Mouse (Mus musculus) CH12.LX (cell line): ENCODE results near the gene Gm49403. TPM values are rescaled to one million over a fixed set of nuclear protein-coding genes. Genes with fewer than 3 reads are reported as not detected.

Experiments used
- DNase-seq: peaks from one replicate; pipeline ENCODE4 v3.0.0-alpha.2; 2013; ENCODE audit errors: extremely low read depth
- H3K27ac ChIP-seq: 2 replicates; pipeline ENCODE4 v1.5.1; 2012; ENCODE audit warnings: low read depth, mild to moderate bottlenecking, control low read depth, moderate library complexity; ENCODE audit not compliant: insufficient read depth
- H3K27me3 ChIP-seq: replicated peaks from 2 replicates; pipeline ENCODE3; 2012; ENCODE audit warnings: inconsistent platforms
- H3K36me3 ChIP-seq, 2 experiments: replicated peaks in 1 of 2; 2 replicates each; pipeline versions ENCODE3 to v1.6.1; 2012; ENCODE audit warnings: inconsistent platforms in 1 of 2, low read length in 1 of 2, mild to moderate bottlenecking in 1 of 2, mixed read lengths in 1 of 2, moderate library complexity in 1 of 2; ENCODE audit not compliant: control insufficient read depth in 1 of 2, insufficient read depth in 1 of 2
- H3K4me1 ChIP-seq, 2 experiments: 2 replicates each; pipeline ENCODE4 v1.6.1; 2012; ENCODE audit warnings: inconsistent platforms in 1 of 2, moderate library complexity in 1 of 2; ENCODE audit not compliant: insufficient read depth in 2 of 2, control insufficient read depth in 1 of 2
- H3K4me2 ChIP-seq: 2 replicates; pipeline ENCODE4 v1.6.1; 2012; ENCODE audit warnings: low read depth, mild to moderate bottlenecking, control low read depth; ENCODE audit not compliant: poor library complexity, insufficient read depth, severe bottlenecking
- H3K4me3 ChIP-seq, 3 experiments: fragments of 150-350 bp in 1 of 3; sonication (generic) in 1 of 3; replicated peaks in 1 of 3; 2 replicates each; pipeline versions ENCODE3 to v1.5.1; 2011 to 2012; ENCODE audit warnings: low read depth in 2 of 3, low read length in 2 of 3, mild to moderate bottlenecking in 2 of 3, moderate library complexity in 2 of 3, control low read depth in 1 of 3, improper control_type of control experiment in 1 of 3, inconsistent platforms in 1 of 3, mixed read lengths in 1 of 3; ENCODE audit not compliant: poor library complexity in 1 of 3
- H3K79me2 ChIP-seq: replicated peaks from 2 replicates; pipeline ENCODE4 v1.6.1; 2012; ENCODE audit warnings: mild to moderate bottlenecking, moderate library complexity; ENCODE audit not compliant: control insufficient read depth, poor library complexity, insufficient read depth, severe bottlenecking; ENCODE audit errors: extremely low read depth
- H3K9ac ChIP-seq: 2 replicates; pipeline ENCODE4 v1.6.1; 2012; ENCODE audit warnings: low read depth, mild to moderate bottlenecking, control low read depth, moderate library complexity; ENCODE audit not compliant: insufficient read depth
- H3K9me3 ChIP-seq: replicated peaks from 2 replicates; pipeline ENCODE3; 2012; ENCODE audit warnings: low read length, inconsistent platforms, mixed read lengths
- BHLHE40 ChIP-seq: IDR thresholded peaks from 2 replicates; pipeline ENCODE4 v1.6.1; 2011; ENCODE audit warnings: mild to moderate bottlenecking, low read depth, low read length, improper control_type of control experiment
- CHD1 ChIP-seq: IDR thresholded peaks from 2 replicates; pipeline ENCODE4 v1.6.1; 2012; ENCODE audit warnings: low read depth, low read length, improper control_type of control experiment, inconsistent platforms
- CHD2 ChIP-seq: IDR thresholded peaks from 2 replicates; pipeline ENCODE4 v1.6.1; 2011; ENCODE audit warnings: low read length, improper control_type of control experiment
- CTCF ChIP-seq, 2 experiments: IDR thresholded peaks in 1 of 2; conservative IDR thresholded peaks in 1 of 2; 2 replicates each; pipeline ENCODE4 v1.5.1; 2011 to 2012; ENCODE audit warnings: low read depth in 2 of 2, low read length in 2 of 2, improper control_type of control experiment in 1 of 2, inconsistent platforms in 1 of 2, mild to moderate bottlenecking in 1 of 2, moderate library complexity in 1 of 2
- E2F4 ChIP-seq: IDR thresholded peaks from 2 replicates; pipeline ENCODE4 v1.6.1; 2011; ENCODE audit warnings: low read depth, low read length, improper control_type of control experiment; ENCODE audit not compliant: insufficient replicate concordance
- ELF1 ChIP-seq: IDR thresholded peaks from 2 replicates; pipeline ENCODE4 v1.6.1; 2014; ENCODE audit warnings: low read depth, mild to moderate bottlenecking, inconsistent platforms, low read length, improper control_type of control experiment
- EP300 ChIP-seq: IDR thresholded peaks from 2 replicates; pipeline ENCODE4 v1.6.1; 2011; ENCODE audit warnings: low read length, improper control_type of control experiment
- ETS1 ChIP-seq: conservative IDR thresholded peaks from 2 replicates; pipeline ENCODE4 v1.6.1; 2012; ENCODE audit warnings: low read depth, mild to moderate bottlenecking, inconsistent platforms, low read length, improper control_type of control experiment, moderate library complexity
- GABPA ChIP-seq: IDR thresholded peaks from 2 replicates; pipeline ENCODE4 v1.6.1; 2012; ENCODE audit warnings: low read depth, low read length, improper control_type of control experiment, inconsistent platforms; ENCODE audit not compliant: insufficient replicate concordance
- HCFC1 ChIP-seq: IDR thresholded peaks from 2 replicates; pipeline ENCODE4 v1.6.1; 2012; ENCODE audit warnings: low read depth, mild to moderate bottlenecking, inconsistent platforms, low read length, improper control_type of control experiment
- IRF4 ChIP-seq: IDR thresholded peaks from 2 replicates; pipeline ENCODE4 v1.6.1; 2014; ENCODE audit warnings: low read depth, mild to moderate bottlenecking, inconsistent platforms, low read length, improper control_type of control experiment
- JUND ChIP-seq: conservative IDR thresholded peaks from 2 replicates; pipeline ENCODE4 v1.6.1; 2011; ENCODE audit warnings: low read depth, low read length, improper control_type of control experiment
- KAT2A ChIP-seq: IDR thresholded peaks from 2 replicates; pipeline ENCODE4 v1.6.1; 2012; ENCODE audit warnings: low read length, improper control_type of control experiment, inconsistent platforms; ENCODE audit not compliant: insufficient replicate concordance
- MAFK ChIP-seq: IDR thresholded peaks from 2 replicates; pipeline ENCODE4 v1.6.1; 2011; ENCODE audit warnings: low read length, improper control_type of control experiment; ENCODE audit not compliant: insufficient replicate concordance
- MAX ChIP-seq: IDR thresholded peaks from 2 replicates; pipeline ENCODE4 v1.6.1; 2011; ENCODE audit warnings: low read length, improper control_type of control experiment
- MAZ ChIP-seq: IDR thresholded peaks from 2 replicates; pipeline ENCODE4 v1.6.1; 2012; ENCODE audit warnings: low read depth, mild to moderate bottlenecking, inconsistent platforms, low read length, improper control_type of control experiment, moderate library complexity
- MEF2A ChIP-seq: IDR thresholded peaks from 2 replicates; pipeline ENCODE4 v1.6.1; 2014; ENCODE audit warnings: low read depth, mild to moderate bottlenecking, inconsistent platforms, low read length, improper control_type of control experiment, borderline replicate concordance
- MXI1 ChIP-seq: IDR thresholded peaks from 2 replicates; pipeline ENCODE4 v1.6.1; 2011; ENCODE audit warnings: mild to moderate bottlenecking, low read depth, low read length, improper control_type of control experiment
- NELFE ChIP-seq: IDR thresholded peaks from 2 replicates; pipeline ENCODE4 v1.6.1; 2011; ENCODE audit warnings: low read depth, low read length, improper control_type of control experiment
- NRF1 ChIP-seq: IDR thresholded peaks from 2 replicates; pipeline ENCODE4 v1.6.1; 2014; ENCODE audit warnings: low read depth, mild to moderate bottlenecking, inconsistent platforms, low read length, improper control_type of control experiment, moderate library complexity
- PAX5 ChIP-seq: IDR thresholded peaks from 2 replicates; pipeline ENCODE4 v1.6.1; 2012; ENCODE audit warnings: low read length, inconsistent platforms, mixed read lengths
- POLR2A ChIP-seq: IDR thresholded peaks from 2 replicates; pipeline ENCODE4 v1.6.1; 2011; ENCODE audit warnings: low read depth, mild to moderate bottlenecking, improper control_type of control experiment, low read length
- POLR2AphosphoS2 ChIP-seq: IDR thresholded peaks from 2 replicates; pipeline ENCODE4 v1.6.1; 2011; ENCODE audit warnings: low read depth, low read length, improper control_type of control experiment
- RAD21 ChIP-seq: IDR thresholded peaks from 2 replicates; pipeline ENCODE4 v1.6.1; 2011; ENCODE audit warnings: low read depth, mild to moderate bottlenecking, low read length, improper control_type of control experiment, moderate library complexity
- RCOR1 ChIP-seq: conservative IDR thresholded peaks from 2 replicates; pipeline ENCODE4 v1.6.1; 2012; ENCODE audit warnings: low read depth, mild to moderate bottlenecking, inconsistent platforms, low read length, improper control_type of control experiment
- SIN3A ChIP-seq: IDR thresholded peaks from 2 replicates; pipeline ENCODE4 v1.6.1; 2012; ENCODE audit warnings: low read length, improper control_type of control experiment, inconsistent platforms
- TCF12 ChIP-seq: IDR thresholded peaks from 2 replicates; pipeline ENCODE4 v1.6.1; 2014; ENCODE audit warnings: low read depth, mild to moderate bottlenecking, inconsistent platforms, low read length, improper control_type of control experiment
- USF1 ChIP-seq: IDR thresholded peaks from 2 replicates; pipeline ENCODE4 v1.6.1; 2014; ENCODE audit warnings: low read depth, mild to moderate bottlenecking, inconsistent platforms, low read length, improper control_type of control experiment
- ZMIZ1 ChIP-seq: IDR thresholded peaks from 2 replicates; pipeline ENCODE4 v1.6.1; 2012; ENCODE audit warnings: low read depth, mild to moderate bottlenecking, inconsistent platforms, low read length, improper control_type of control experiment
- ZNF384 ChIP-seq: IDR thresholded peaks from 2 replicates; pipeline ENCODE4 v1.6.1; 2012; ENCODE audit warnings: low read depth, low read length, improper control_type of control experiment, inconsistent platforms
- dilution Hi-C: fragments of 300-500 bp; cut with MboI; formaldehyde crosslinking; loops from 2 replicates; pipeline ENCODE4 v1.14.3; 2020; ENCODE audit warnings: low sequenced_read_pairs; ENCODE audit not compliant: extremely low pct_unique_long_range_greater_than_20kb, extremely low pct_ligation_motif_present
- in situ Hi-C: fragments of 300-500 bp; cut with MboI; formaldehyde crosslinking; loops from 3 replicates; pipeline ENCODE4 v1.14.3; 2019; ENCODE audit warnings: low sequenced_read_pairs, low pct_ligation_motif_present, low pct_unique_long_range_greater_than_20kb, mixed read lengths
- polyA plus RNA-seq: library from polyadenylated mRNA; unstranded; fragments of >175 nt; gene quantifications from 2 replicates; pipeline ENCODE4 v1.2.1, GENCODE M21; 2012; ENCODE audit warnings: low read depth; ENCODE audit not compliant: insufficient read length
- total RNA-seq, 2 experiments: library from RNA; depleted of rRNA; stranded (reverse); fragments of 300-350 nt in 1 of 2; fragments of >200 nt in 1 of 2; gene quantifications; 2 replicates each; pipeline ENCODE4 v1.2.3; 2012 to 2014

Gene Gm49403
- total and polyA plus RNA-seq, 3 experiments, result not detected

GRCm38 (mm10) chr19:8875031-8875430 is 8.7 kb upstream of the Gm49403 start:
- no peak for TF ChIP-seq JUND
- no peak for TF ChIP-seq ZNF384
- TF ChIP-seq KAT2A, result no peak
- TF ChIP-seq E2F4, result no peak
- TF ChIP-seq NRF1, result no peak
- no peak for TF ChIP-seq CHD1
- TF ChIP-seq MAFK, result no peak
- no peak for TF ChIP-seq USF1
- no peak for TF ChIP-seq PAX5
- TF ChIP-seq BHLHE40, result no peak
- no peak for TF ChIP-seq NELFE
- no peak for TF ChIP-seq MXI1
- TF ChIP-seq MAX, result no peak
- no peak for TF ChIP-seq POLR2AphosphoS2
- TF ChIP-seq GABPA, result no peak
- TF ChIP-seq RCOR1, result no peak
- no peak for TF ChIP-seq ELF1
- no peak for TF ChIP-seq ZMIZ1
- Histone ChIP-seq H3K27me3 (no peaks in the 10 kb centered on the region), H3K36me3 (peaks cover 27 to 61% of the 10 kb centered on the region in 2 experiments), H3K79me2 (peaks cover 19% of the 10 kb centered on the region), H3K27ac (no peak overlapping the region), H3K4me1 (peaks cover 2 to 25% of the 10 kb centered on the region in 2 experiments; a peak in 3 of 4 replicates), H3K4me2 (no peak overlapping the region), H3K9me3 (no peaks in the 10 kb centered on the region), H3K9ac (no peak overlapping the region), H3K4me3 (no peak overlapping the region)
- no peak for DNase-seq
- in situ Hi-C loops, result no loop called here
- dilution Hi-C loops, result no loop called here

GRCm38 (mm10) chr19:8880311-8881033 is 3.3 kb upstream of the Gm49403 start, which contains the start of gene Uqcc3:
Gene Uqcc3 (minus strand): TSS chr19:8880923.
- dilution Hi-C loops (no loop called here), in situ Hi-C loops (no loop called here)
- Histone ChIP-seq H3K4me2 (peak within 1 kb of the TSS; percentile 72), H3K27ac (peak within 1 kb of the TSS; percentile 77), H3K36me3 (peaks cover 7 to 32% of the 10 kb centered on the region in 2 experiments), H3K9me3 (no peaks in the 10 kb centered on the region), H3K27me3 (no peaks in the 10 kb centered on the region), H3K4me3 (peak within 1 kb of the TSS; percentile 90 to 97 (median 95)), H3K9ac (peak within 1 kb of the TSS; percentile 88), H3K79me2 (no peaks in the 10 kb centered on the region), H3K4me1 (peaks cover 0 to 16% of the 10 kb centered on the region in 2 experiments; a peak in 3 of 4 replicates)
- peak; percentile 88 for DNase-seq
- no peak for TF ChIP-seq EP300
- TF ChIP-seq E2F4, result no peak
- TF ChIP-seq GABPA, result 0 out of 2 replicates have a peak, but pooled peaks have one; percentile 17
- peak; percentile 80 for TF ChIP-seq ELF1
- no peak for TF ChIP-seq JUND
- peak; percentile 86 for TF ChIP-seq MAZ
- TF ChIP-seq HCFC1, result peak; percentile 86
- peak; percentile 91 for TF ChIP-seq NELFE
- TF ChIP-seq MXI1, result peak; percentile 99
- peak; percentile 91 for TF ChIP-seq TCF12
- TF ChIP-seq POLR2A, result peak; percentile 87
- peak; percentile 100 for TF ChIP-seq SIN3A
- no peak for TF ChIP-seq CHD2
- peak; percentile 100 for TF ChIP-seq BHLHE40
- TF ChIP-seq KAT2A, result peak; percentile 57; the same call in 1 of the 2 replicates
- peak; percentile 9; the same call in 1 of the 2 replicates for TF ChIP-seq MEF2A
- no peak for TF ChIP-seq RAD21
- TF ChIP-seq RCOR1, result no peak; the same call in 1 of the 2 replicates
- TF ChIP-seq CTCF (conservative IDR thresholded peaks at IDR 0.05 in 1 of 2, IDR thresholded peaks at IDR 0.05 in 1 of 2; ENCODE audit: low read depth in 2 of 2, low read length in 2 of 2), result no peak
- peak; percentile 86; the same call in 1 of the 2 replicates for TF ChIP-seq CHD1
- peak; percentile 65 for TF ChIP-seq ETS1
- peak; percentile 86; the same call in 1 of the 2 replicates for TF ChIP-seq POLR2AphosphoS2
- no peak for TF ChIP-seq PAX5
- TF ChIP-seq IRF4, result peak; percentile 63
